Comparison of ENCODE assay signal across 10 mouse cellular contexts in genomic region chr19:5348526-5349501, GRCm38 (mm10). TPM values are rescaled to one million over a fixed set of nuclear protein-coding genes. Genes with fewer than 3 reads are reported as not detected.
DNase-seq lines count a peak whose midpoint lies in the region; ATAC-seq lines count a peak whose summit lies in the region.
"Had no signal": no experiment of that assay in that cellular context is flagged by ENCODE, and none has a peak within 500 bp of the region (broad histone marks: within the 10 kb centered on the region; RNA-seq: fewer than 3 reads in every experiment).

No protein-coding gene starts in this region.

- H3K9me3 ChIP-seq in heart, embryonic 10.5 days, result no peaks in the 10 kb centered on the region
- H3K9me3 ChIP-seq in kidney, embryonic 15.5 days (replicated peaks), result no peaks in the 10 kb centered on the region
- no peaks in the 10 kb centered on the region for H3K9me3 ChIP-seq in lung, embryonic 16.5 days (ENCODE audit: control insufficient read depth, low read length)

- 6% methylated on average over 34 of the region's 34 CpGs for WGBS in heart, embryonic 10.5 days
- WGBS in kidney, embryonic 15.5 days, result 4% methylated on average over 34 of the region's 34 CpGs
- 5% methylated on average over 34 of the region's 34 CpGs for WGBS in lung, embryonic 16.5 days

- H3K4me2 ChIP-seq in kidney, embryonic 15.5 days, result peak overlapping the region; percentile 79
- peak overlapping the region; percentile 77 for H3K4me2 ChIP-seq in lung, embryonic 16.5 days (ENCODE audit: low read depth, low read length)

- H3K27me3 ChIP-seq in heart, embryonic 10.5 days (ENCODE audit: insufficient read depth, poor library complexity, severe bottlenecking), result peaks cover 16% of the 10 kb centered on the region; the same call in 1 of the 2 replicates
- peaks cover 2% of the 10 kb centered on the region; the same call in 1 of the 2 replicates for H3K27me3 ChIP-seq in kidney, embryonic 15.5 days
- H3K27me3 ChIP-seq in lung, embryonic 16.5 days (ENCODE audit: control insufficient read depth, insufficient read depth, low read depth, low read length), result no peaks in the 10 kb centered on the region
- H3K27me3 ChIP-seq: Patski had no signal

- peak overlapping the region; percentile 26; the same call in 1 of the 2 replicates for H3K27ac ChIP-seq in heart, embryonic 10.5 days
- no peak overlapping the region for H3K27ac ChIP-seq in kidney, embryonic 15.5 days
- no peak overlapping the region for H3K27ac ChIP-seq in lung, embryonic 16.5 days (ENCODE audit: low read length)
- H3K27ac ChIP-seq: macrophage had no signal

- peak overlapping the region; percentile 58 for H3K4me3 ChIP-seq in heart, embryonic 10.5 days
- peak overlapping the region; percentile 45 for H3K4me3 ChIP-seq in kidney, embryonic 15.5 days (replicated peaks)
- H3K4me3 ChIP-seq in lung, embryonic 16.5 days (ENCODE audit: low read length), result peak overlapping the region; percentile 36

- no peaks in the 10 kb centered on the region for H3K36me3 ChIP-seq in heart, embryonic 10.5 days
- H3K36me3 ChIP-seq in kidney, embryonic 15.5 days, result no peaks in the 10 kb centered on the region
- no peaks in the 10 kb centered on the region for H3K36me3 ChIP-seq in lung, embryonic 16.5 days (ENCODE audit: control insufficient read depth, insufficient read depth, low read length)

- DNase-seq in adrenal gland, postnatal 14 days, result peak; percentile 31
- no peak for DNase-seq in adrenal gland, postnatal 4 days (ENCODE audit: low spot score in 2 of 2)
- DNase-seq in MEL-GATA-1-ER (ENCODE audit: extremely low read depth, low read depth), result peak; percentile 41
- DNase-seq in embryo, embryonic 10 days (ENCODE audit: low spot score), result peak; percentile 44
- DNase-seq in heart, embryonic 10.5 days (ENCODE audit: low spot score), result no peak
- peak; percentile 17 for DNase-seq in retina, postnatal 7 days (ENCODE audit: low read depth, low spot score)

- ATAC-seq in kidney, embryonic 15.5 days (replicated peaks; ENCODE audit: low FRiP score), result no peak
- ATAC-seq in lung, embryonic 16.5 days (ENCODE audit: low read depth), result peak; percentile 38; the same call in 1 of the 2 replicates
- ATAC-seq: Patski had no signal

- H3K4me1 ChIP-seq in heart, embryonic 10.5 days, result peaks cover 9% of the 10 kb centered on the region
- H3K4me1 ChIP-seq in kidney, embryonic 15.5 days, result peaks cover 11% of the 10 kb centered on the region
- H3K4me1 ChIP-seq in lung, embryonic 16.5 days (replicated peaks; ENCODE audit: control insufficient read depth, insufficient read depth, low read length), result no peaks in the 10 kb centered on the region; the same call in 1 of the 2 replicates

- peak overlapping the region; percentile 53 for H3K9ac ChIP-seq in kidney, embryonic 15.5 days
- H3K9ac ChIP-seq in lung, embryonic 16.5 days (ENCODE audit: low read length), result peak overlapping the region; percentile 59

RNA-seq across cellular contexts. Expression of gene Cst6, which starts 0.6 kb away (rescaled TPM):
- 1.3 and 2.8 TPM in 2 replicates for total RNA-seq in adrenal gland, postnatal 14 days (2021)
- 1 to 10 TPM; 2.6 to 3.4 TPM for total RNA-seq in adrenal gland, postnatal 4 days (2021)
- 0.23 TPM in 1 of 2 replicates, not detected in the other for polyA plus RNA-seq in heart, embryonic 10.5 days (2016; fragmentation: Nextera tagmentation; extraction: Ambion mirVana)
- 0.45 and 1.2 TPM in 2 replicates for polyA plus RNA-seq in kidney, embryonic 15.5 days (2015; fragmentation: Nextera tagmentation; extraction: Ambion mirVana)
- 0.67 and 1.4 TPM in 2 replicates for polyA plus RNA-seq in lung, embryonic 16.5 days (2015; fragmentation: Nextera tagmentation; extraction: Ambion mirVana)

RNA-seq across cellular contexts. Expression of gene Catsper1, which starts 13.3 kb away (rescaled TPM):
- total RNA-seq in adrenal gland, postnatal 14 days (2021), result not detected in 2 replicates
- not detected for total RNA-seq in adrenal gland, postnatal 4 days (2021)
- not detected in 2 replicates for polyA plus RNA-seq in heart, embryonic 10.5 days (2016; fragmentation: Nextera tagmentation; extraction: Ambion mirVana)
- not detected in 2 replicates for polyA plus RNA-seq in kidney, embryonic 15.5 days (2015; fragmentation: Nextera tagmentation; extraction: Ambion mirVana)
- not detected in 2 replicates for polyA plus RNA-seq in lung, embryonic 16.5 days (2015; fragmentation: Nextera tagmentation; extraction: Ambion mirVana)
- polyA plus RNA-seq: macrophage, Patski had no signal

RNA-seq across cellular contexts. Expression of gene Eif1ad, which starts 17.7 kb away (rescaled TPM):
- total RNA-seq in adrenal gland, postnatal 14 days (2021), result 29.0 and 29.9 TPM in 2 replicates
- total RNA-seq in adrenal gland, postnatal 4 days (2021), result 10 to 100 TPM; 36.5 to 42.2 TPM
- polyA plus RNA-seq in heart, embryonic 10.5 days (2016; fragmentation: Nextera tagmentation; extraction: Ambion mirVana), result 58.0 and 72.6 TPM in 2 replicates
- 58.4 and 59.3 TPM in 2 replicates for polyA plus RNA-seq in kidney, embryonic 15.5 days (2015; fragmentation: Nextera tagmentation; extraction: Ambion mirVana)
- polyA plus RNA-seq in lung, embryonic 16.5 days (2015; fragmentation: Nextera tagmentation; extraction: Ambion mirVana), result 49.4 and 50.1 TPM in 2 replicates

RNA-seq across cellular contexts. Expression of gene Banf1, which starts 18.2 kb away (rescaled TPM):
- 144 and 153 TPM in 2 replicates for total RNA-seq in adrenal gland, postnatal 14 days (2021)
- total RNA-seq in adrenal gland, postnatal 4 days (2021), result 100 to 1,000 TPM; 153 to 164 TPM
- 533 and 575 TPM in 2 replicates for polyA plus RNA-seq in heart, embryonic 10.5 days (2016; fragmentation: Nextera tagmentation; extraction: Ambion mirVana)
- polyA plus RNA-seq in kidney, embryonic 15.5 days (2015; fragmentation: Nextera tagmentation; extraction: Ambion mirVana), result 477 and 508 TPM in 2 replicates
- 433 and 448 TPM in 2 replicates for polyA plus RNA-seq in lung, embryonic 16.5 days (2015; fragmentation: Nextera tagmentation; extraction: Ambion mirVana)

RNA-seq across cellular contexts. Expression of gene Sart1, which starts 39.7 kb away (rescaled TPM):
- 73.0 and 75.7 TPM in 2 replicates for total RNA-seq in adrenal gland, postnatal 14 days (2021)
- 100 to 1,000 TPM in 1 of 2 experiments, 10 to 100 TPM in 1; 98.7 to 123 TPM for total RNA-seq in adrenal gland, postnatal 4 days (2021)
- 52.7 and 88.8 TPM in 2 replicates for polyA plus RNA-seq in heart, embryonic 10.5 days (2016; fragmentation: Nextera tagmentation; extraction: Ambion mirVana)
- 82.0 and 87.6 TPM in 2 replicates for polyA plus RNA-seq in kidney, embryonic 15.5 days (2015; fragmentation: Nextera tagmentation; extraction: Ambion mirVana)
- 67.4 and 69.7 TPM in 2 replicates for polyA plus RNA-seq in lung, embryonic 16.5 days (2015; fragmentation: Nextera tagmentation; extraction: Ambion mirVana)

Comparison
In these comparisons a context has a peak if more than half of its experiments do, and no peak if none do; other contexts are left out.
1. DNase-seq: peak in adrenal gland, postnatal 14 days (single experiment), MEL-GATA-1-ER (single experiment), embryo, embryonic 10 days (single experiment) and retina, postnatal 7 days (single experiment); none in adrenal gland, postnatal 4 days (0 of 2) and heart, embryonic 10.5 days (single experiment).
2. Peak in every context shown above with its lines, with median percentiles within 50 percentile points of each other: H3K4me3 ChIP-seq.